Mouse (Mus musculus): Measurements from ENCODE around the gene Spag5. TPM values are rescaled to one million over a fixed set of nuclear protein-coding genes. Genes with fewer than 3 reads are reported as not detected.

Spag5 gene
- 0.37 TPM for polyA plus RNA-seq (2014; fragmentation: Illumina TruSeq; extraction: RNeasy Lipid Tissue Mini Kit (QIAGEN cat#74804); ENCODE audit: low read depth, low replicate concordance)

DNA sequence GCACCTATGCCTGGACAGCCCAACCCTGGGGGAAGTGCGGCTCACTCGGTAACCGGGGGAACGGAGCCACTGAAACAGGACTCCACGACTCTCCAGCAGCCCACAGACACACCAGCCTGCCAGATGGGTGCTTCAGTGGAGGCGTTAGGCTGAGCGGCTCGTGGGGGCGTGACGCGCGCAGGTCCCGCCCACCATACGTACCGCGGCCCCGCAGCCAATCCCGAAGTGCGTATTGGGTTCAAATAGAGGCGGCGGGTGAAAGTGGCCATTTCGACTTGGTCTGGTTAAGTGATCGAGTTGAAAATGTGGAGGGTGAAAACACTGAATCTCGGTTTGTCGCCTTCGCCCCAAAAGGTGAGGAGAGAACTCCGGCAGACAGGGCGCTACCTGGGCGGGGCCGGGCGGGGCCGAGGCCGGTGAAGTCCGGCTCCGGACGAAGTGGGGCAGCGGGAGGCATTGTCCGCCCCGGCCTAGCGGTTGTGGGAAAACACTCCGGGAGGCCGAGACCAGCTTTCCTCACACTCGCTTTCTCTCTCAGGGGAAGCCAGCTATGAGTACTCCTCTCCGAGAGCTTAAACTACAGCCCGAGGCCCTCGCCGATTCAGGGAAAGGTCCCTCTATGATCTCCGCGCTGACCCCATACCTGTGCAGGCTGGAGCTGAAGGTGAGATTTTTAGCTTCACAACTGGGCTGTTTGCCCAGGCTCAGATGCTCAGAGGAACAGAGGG lies at the start of gene Spag5:
Gene Spag5, plus strand, starts transcription at position 173 of the 728 bp plus-strand sequence.

DNA sequence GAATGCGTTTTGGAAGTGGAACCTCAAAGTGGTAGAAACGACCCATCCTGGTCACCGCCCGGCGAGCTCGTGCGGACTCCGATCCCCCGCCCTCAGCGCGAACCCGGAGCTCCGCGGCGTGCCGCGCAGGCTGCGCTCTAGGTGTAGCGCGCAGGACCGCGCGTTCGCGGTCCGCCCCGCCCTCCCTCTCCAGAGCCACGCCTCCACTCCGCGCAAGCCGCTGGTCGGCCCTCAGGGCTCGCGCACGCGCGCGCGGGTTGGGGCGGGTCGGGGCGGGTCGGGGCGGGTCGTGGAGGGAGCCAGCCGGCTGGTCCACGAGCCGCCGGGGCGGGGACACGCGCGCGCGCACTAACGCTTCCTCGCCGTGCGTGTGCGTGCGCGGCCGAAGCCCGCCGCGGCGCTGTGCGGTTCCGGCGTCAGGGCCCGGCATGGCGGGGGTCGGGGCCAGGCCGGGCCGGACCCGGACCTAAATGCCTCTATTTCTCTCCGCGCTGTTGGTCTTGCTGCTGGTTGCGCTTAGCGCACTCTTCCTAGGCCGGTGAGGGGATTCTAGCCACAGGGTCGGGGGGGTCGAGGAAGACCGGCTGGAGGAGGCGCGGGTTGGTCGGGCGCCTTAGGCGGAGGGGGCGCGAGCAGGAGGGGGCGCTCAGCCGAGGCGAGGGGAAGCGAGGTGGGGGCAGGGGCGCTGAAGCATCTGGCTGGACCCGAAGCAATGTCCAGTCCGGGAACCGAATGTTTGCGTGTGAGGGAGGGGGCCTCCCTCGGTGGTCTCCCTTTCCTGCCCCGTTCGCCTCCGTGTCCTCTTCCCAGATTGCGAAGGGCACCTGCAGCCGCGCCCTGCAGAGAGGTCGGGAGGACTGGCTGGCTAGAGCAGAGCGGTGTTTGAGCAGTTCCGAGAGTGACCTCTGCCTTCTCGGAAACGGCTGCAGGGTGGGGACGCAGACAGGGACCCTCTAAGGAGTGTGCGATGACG lies 39.7 kb upstream of the Spag5 start, which contains the start of gene 2610507B11Rik:
Gene 2610507B11Rik, plus strand, starts transcription at position 373 of the 973 bp plus-strand sequence.

DNA sequence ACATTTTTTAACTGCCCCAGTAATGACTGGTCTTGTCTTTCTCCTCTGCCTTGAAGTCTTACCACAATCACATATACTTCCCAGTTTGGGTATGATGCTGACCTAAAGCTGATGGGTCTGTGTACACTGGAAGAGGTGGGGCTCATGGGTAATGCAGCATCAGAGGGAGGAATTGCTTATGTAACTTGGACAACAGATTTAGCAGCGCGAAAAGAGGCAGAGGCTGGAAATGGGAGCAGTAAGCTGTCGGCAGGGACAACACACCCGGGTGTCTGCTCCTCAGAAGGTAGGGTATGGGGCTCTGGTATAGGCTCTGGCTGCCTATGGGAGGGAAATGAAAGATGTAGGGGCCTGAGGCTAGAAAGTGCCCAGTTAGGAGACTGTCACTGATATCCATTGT lies 10.7 kb upstream of the Spag5 start, which contains the start of gene BC030499:
Gene BC030499, plus strand, starts transcription at position 188 of the 400 bp plus-strand sequence.

DNA sequence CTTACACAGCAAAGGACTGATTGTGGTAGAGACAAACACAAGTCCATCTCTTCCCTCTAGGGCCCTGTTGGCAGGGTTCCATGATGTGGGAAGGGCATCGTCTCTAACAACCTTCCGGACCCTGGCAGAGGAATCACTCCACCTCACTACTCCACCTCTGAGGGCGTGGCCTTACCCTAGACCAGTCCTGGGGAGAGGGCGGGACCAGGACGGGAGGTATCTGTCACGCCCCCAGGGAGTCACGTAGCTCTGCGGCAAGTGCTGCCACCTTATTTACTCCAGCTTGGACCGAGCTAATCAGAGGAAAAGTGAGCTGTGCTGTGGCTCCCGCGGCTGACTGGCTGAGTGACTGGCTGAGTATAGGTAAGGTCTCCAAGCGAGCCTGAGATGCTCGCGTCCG lies 21.5 kb downstream of the Spag5 start, which contains the start of gene Aldoc:
Gene Aldoc, plus strand, starts transcription at position 109 of the 400 bp plus-strand sequence.

DNA sequence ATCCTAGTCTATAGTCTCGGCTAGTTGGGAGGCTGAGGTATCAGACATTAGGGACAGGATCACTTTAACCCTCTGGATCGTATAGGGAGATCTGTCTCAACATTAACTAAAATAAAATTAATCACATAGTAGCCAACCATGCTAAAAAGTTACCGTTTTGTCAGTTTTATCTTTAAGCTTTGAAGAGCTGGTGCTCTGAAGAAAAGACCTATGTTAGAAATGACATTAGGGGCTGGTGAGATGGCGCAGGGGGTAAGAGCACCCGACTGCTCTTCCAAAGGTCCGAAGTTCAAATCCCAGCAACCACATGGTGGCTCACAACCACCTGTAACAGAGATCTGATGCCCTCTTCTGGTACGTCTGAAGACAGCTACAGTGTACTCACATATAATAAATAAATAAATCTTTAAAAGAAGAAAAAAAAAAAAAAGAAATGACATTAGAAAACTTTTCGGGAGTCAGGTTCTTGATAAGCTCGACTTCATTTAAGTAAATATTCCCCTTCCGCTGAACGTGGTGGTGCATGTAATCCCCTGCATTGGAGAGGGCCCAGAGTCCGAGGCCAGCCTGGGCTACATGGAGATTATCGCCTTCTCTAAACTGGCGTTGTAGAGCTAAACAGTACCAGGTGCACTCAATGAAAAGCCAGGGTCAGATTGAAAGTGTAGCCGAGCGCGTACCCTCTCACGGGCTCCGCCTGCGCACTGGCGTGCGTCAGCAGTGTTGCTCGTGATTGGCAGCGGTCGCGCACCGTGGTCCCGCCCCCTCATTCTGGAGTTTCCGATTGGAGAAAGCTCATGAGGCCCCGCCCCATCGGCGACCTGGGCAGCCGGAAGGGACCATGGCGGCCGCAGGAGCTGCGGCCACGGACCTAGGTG lies 26.5 kb downstream of the Spag5 start, which contains the start of gene Pigs:
Gene Pigs, plus strand, starts transcription at position 782 of the 878 bp plus-strand sequence.

DNA sequence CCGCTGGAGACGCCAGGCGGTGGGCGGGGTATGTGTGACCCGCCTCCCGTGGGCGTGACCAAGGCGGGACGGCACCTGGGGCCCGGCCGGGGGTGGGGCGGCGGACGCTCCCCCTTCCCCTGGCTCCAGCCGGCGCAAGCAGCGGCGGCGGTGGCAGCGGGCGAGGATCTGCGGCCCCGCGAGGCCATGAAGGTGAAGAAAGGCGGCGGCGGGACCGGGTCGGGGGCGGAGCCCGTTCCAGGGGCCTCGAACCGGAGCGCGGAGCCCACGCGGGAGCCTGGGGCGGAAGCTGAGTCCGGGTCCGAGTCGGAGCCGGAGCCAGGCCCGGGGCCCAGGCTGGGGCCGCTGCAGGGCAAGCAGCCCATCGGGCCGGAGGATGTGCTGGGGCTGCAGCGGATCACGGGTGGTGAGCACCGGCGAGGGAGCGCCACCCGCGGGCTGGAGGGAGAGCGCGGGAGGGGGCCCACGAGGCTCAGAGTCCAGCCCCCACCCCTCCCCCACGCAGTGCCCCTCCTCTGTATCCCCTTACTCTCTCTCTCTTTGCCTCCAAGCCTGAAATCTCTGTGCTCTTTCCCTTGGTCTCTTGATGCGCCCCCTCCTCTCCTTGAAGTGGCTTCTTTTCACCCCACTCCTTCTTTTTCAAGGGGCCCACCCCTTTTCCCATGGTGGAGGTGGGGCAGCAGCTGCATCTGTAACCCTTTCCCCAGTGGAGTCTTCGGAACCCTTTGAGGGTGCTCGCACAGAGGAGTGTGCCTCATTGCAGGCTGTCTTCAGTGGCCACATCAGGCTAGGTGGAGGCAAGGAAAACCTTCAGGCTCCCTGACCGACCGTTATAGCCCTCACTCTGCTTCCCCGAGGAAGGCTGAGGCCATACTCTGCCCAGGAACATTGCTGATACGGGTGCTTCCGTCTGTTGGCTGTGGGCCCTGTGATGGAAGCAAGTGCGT lies 42.3 kb downstream of the Spag5 start, which contains the start of gene Unc119:
Gene Unc119, plus strand, starts transcription at position 102 of the 947 bp plus-strand sequence.

Other genes with a start within 250 kb of the Spag5 start
- gene Eral1, start 221.1 kb upstream of the Spag5 start, polyA plus RNA-seq (2014; fragmentation: Illumina TruSeq; extraction: RNeasy Lipid Tissue Mini Kit (QIAGEN cat#74804); ENCODE audit: low read depth, low replicate concordance): 23.7 TPM
- 10.5 TPM for gene Fam222b, start 206.9 kb upstream of the Spag5 start, polyA plus RNA-seq (2014; fragmentation: Illumina TruSeq; extraction: RNeasy Lipid Tissue Mini Kit (QIAGEN cat#74804); ENCODE audit: low read depth, low replicate concordance)
- 5.6 TPM for gene Traf4, start 135.9 kb upstream of the Spag5 start, polyA plus RNA-seq (2014; fragmentation: Illumina TruSeq; extraction: RNeasy Lipid Tissue Mini Kit (QIAGEN cat#74804); ENCODE audit: low read depth, low replicate concordance)
- 4.2 TPM for gene Nek8, start 124.9 kb upstream of the Spag5 start, polyA plus RNA-seq (2014; fragmentation: Illumina TruSeq; extraction: RNeasy Lipid Tissue Mini Kit (QIAGEN cat#74804); ENCODE audit: low read depth, low replicate concordance)
- 12.8 TPM for gene Tlcd1, start 124.8 kb upstream of the Spag5 start, polyA plus RNA-seq (2014; fragmentation: Illumina TruSeq; extraction: RNeasy Lipid Tissue Mini Kit (QIAGEN cat#74804); ENCODE audit: low read depth, low replicate concordance)
- 1,229 TPM for gene Rpl23a, start 117.9 kb upstream of the Spag5 start, polyA plus RNA-seq (2014; fragmentation: Illumina TruSeq; extraction: RNeasy Lipid Tissue Mini Kit (QIAGEN cat#74804); ENCODE audit: low read depth, low replicate concordance)
- 15.8 TPM for gene Rab34, start 113.1 kb upstream of the Spag5 start, polyA plus RNA-seq (2014; fragmentation: Illumina TruSeq; extraction: RNeasy Lipid Tissue Mini Kit (QIAGEN cat#74804); ENCODE audit: low read depth, low replicate concordance)
- 2.3 TPM for gene Proca1, start 108.1 kb upstream of the Spag5 start, polyA plus RNA-seq (2014; fragmentation: Illumina TruSeq; extraction: RNeasy Lipid Tissue Mini Kit (QIAGEN cat#74804); ENCODE audit: low read depth, low replicate concordance)
- 70.7 TPM for gene Sdf2, start 55.8 kb upstream of the Spag5 start, polyA plus RNA-seq (2014; fragmentation: Illumina TruSeq; extraction: RNeasy Lipid Tissue Mini Kit (QIAGEN cat#74804); ENCODE audit: low read depth, low replicate concordance)
- 25.6 TPM for gene Supt6, start 55.5 kb upstream of the Spag5 start, polyA plus RNA-seq (2014; fragmentation: Illumina TruSeq; extraction: RNeasy Lipid Tissue Mini Kit (QIAGEN cat#74804); ENCODE audit: low read depth, low replicate concordance)
- 147 TPM for gene 2610507B11Rik, start 39.8 kb upstream of the Spag5 start, polyA plus RNA-seq (2014; fragmentation: Illumina TruSeq; extraction: RNeasy Lipid Tissue Mini Kit (QIAGEN cat#74804); ENCODE audit: low read depth, low replicate concordance)
- gene BC030499, start 10.7 kb upstream of the Spag5 start, polyA plus RNA-seq (2014; fragmentation: Illumina TruSeq; extraction: RNeasy Lipid Tissue Mini Kit (QIAGEN cat#74804); ENCODE audit: low read depth, low replicate concordance): 0.45 TPM
- 0.63 TPM for gene Aldoc, start 21.4 kb downstream of the Spag5 start, polyA plus RNA-seq (2014; fragmentation: Illumina TruSeq; extraction: RNeasy Lipid Tissue Mini Kit (QIAGEN cat#74804); ENCODE audit: low read depth, low replicate concordance)
- gene Pigs, start 26.9 kb downstream of the Spag5 start, polyA plus RNA-seq (2014; fragmentation: Illumina TruSeq; extraction: RNeasy Lipid Tissue Mini Kit (QIAGEN cat#74804); ENCODE audit: low read depth, low replicate concordance): 23.8 TPM
- 6.7 TPM for gene Unc119, start 42.0 kb downstream of the Spag5 start, polyA plus RNA-seq (2014; fragmentation: Illumina TruSeq; extraction: RNeasy Lipid Tissue Mini Kit (QIAGEN cat#74804); ENCODE audit: low read depth, low replicate concordance)
- not detected for gene Foxn1, start 85.0 kb downstream of the Spag5 start, polyA plus RNA-seq (2014; fragmentation: Illumina TruSeq; extraction: RNeasy Lipid Tissue Mini Kit (QIAGEN cat#74804); ENCODE audit: low read depth, low replicate concordance)
- gene Slc13a2, start 120.7 kb downstream of the Spag5 start, polyA plus RNA-seq (2014; fragmentation: Illumina TruSeq; extraction: RNeasy Lipid Tissue Mini Kit (QIAGEN cat#74804); ENCODE audit: low read depth, low replicate concordance): not detected
- 2.9 TPM for gene Slc46a1, start 164.2 kb downstream of the Spag5 start, polyA plus RNA-seq (2014; fragmentation: Illumina TruSeq; extraction: RNeasy Lipid Tissue Mini Kit (QIAGEN cat#74804); ENCODE audit: low read depth, low replicate concordance)
- gene Sarm1, start 196.2 kb downstream of the Spag5 start, polyA plus RNA-seq (2014; fragmentation: Illumina TruSeq; extraction: RNeasy Lipid Tissue Mini Kit (QIAGEN cat#74804); ENCODE audit: low read depth, low replicate concordance): 0.18 TPM
- gene Vtn, start 197.6 kb downstream of the Spag5 start, polyA plus RNA-seq (2014; fragmentation: Illumina TruSeq; extraction: RNeasy Lipid Tissue Mini Kit (QIAGEN cat#74804); ENCODE audit: low read depth, low replicate concordance): 27.3 TPM
- gene Sebox, start 201.9 kb downstream of the Spag5 start, polyA plus RNA-seq (2014; fragmentation: Illumina TruSeq; extraction: RNeasy Lipid Tissue Mini Kit (QIAGEN cat#74804); ENCODE audit: low read depth, low replicate concordance): not detected
- 18.0 TPM for gene Tmem199, start 210.6 kb downstream of the Spag5 start, polyA plus RNA-seq (2014; fragmentation: Illumina TruSeq; extraction: RNeasy Lipid Tissue Mini Kit (QIAGEN cat#74804); ENCODE audit: low read depth, low replicate concordance)
- 133 TPM for gene Poldip2, start 210.7 kb downstream of the Spag5 start, polyA plus RNA-seq (2014; fragmentation: Illumina TruSeq; extraction: RNeasy Lipid Tissue Mini Kit (QIAGEN cat#74804); ENCODE audit: low read depth, low replicate concordance)
- gene Tnfaip1, start 234.8 kb downstream of the Spag5 start, polyA plus RNA-seq (2014; fragmentation: Illumina TruSeq; extraction: RNeasy Lipid Tissue Mini Kit (QIAGEN cat#74804); ENCODE audit: low read depth, low replicate concordance): 44.0 TPM
- 60.0 TPM for gene Ift20, start 234.8 kb downstream of the Spag5 start, polyA plus RNA-seq (2014; fragmentation: Illumina TruSeq; extraction: RNeasy Lipid Tissue Mini Kit (QIAGEN cat#74804); ENCODE audit: low read depth, low replicate concordance)
- 9.1 TPM for gene Tmem97, start 249.2 kb downstream of the Spag5 start, polyA plus RNA-seq (2014; fragmentation: Illumina TruSeq; extraction: RNeasy Lipid Tissue Mini Kit (QIAGEN cat#74804); ENCODE audit: low read depth, low replicate concordance)

All from heart, adult 10 weeks (tissue).